8 mouse cellular contexts compared by ENCODE assay signal in genomic region chr10:6980236-6980635, GRCm38 (mm10).
DNase-seq lines count a peak whose midpoint lies in the region; ATAC-seq and TF ChIP-seq lines count a peak whose summit lies in the region.

No protein-coding gene starts in this region.

- H3K4me1 ChIP-seq in intestine, embryonic 14.5 days (replicated peaks; ENCODE audit: control insufficient read depth, insufficient read depth, low read length) = no peaks in the 10 kb centered on the region; the same call in 1 of the 2 replicates
- no peaks in the 10 kb centered on the region for H3K4me1 ChIP-seq in intestine, embryonic 16.5 days (ENCODE audit: control insufficient read depth, insufficient read depth, low read length)
- H3K4me1 ChIP-seq in forebrain, embryonic 13.5 days = no peaks in the 10 kb centered on the region
- no peaks in the 10 kb centered on the region; the same call in none of the 2 replicates for H3K4me1 ChIP-seq in liver, postnatal 0 days (ENCODE audit: insufficient read depth)

- ATAC-seq in intestine, embryonic 14.5 days (replicated peaks; ENCODE audit: low FRiP score, low TSS enrichment, low read depth) = no peak
- no peak for ATAC-seq in intestine, embryonic 16.5 days
- peak; percentile 75 for ATAC-seq in forebrain, embryonic 13.5 days
- ATAC-seq in liver, postnatal 0 days = no peak

- H3K4me3 ChIP-seq in intestine, embryonic 14.5 days (ENCODE audit: low read depth, low read length) = no peak overlapping the region
- H3K4me3 ChIP-seq in intestine, embryonic 16.5 days (ENCODE audit: low read length) = no peak overlapping the region; the same call in 1 of the 2 replicates
- peak overlapping the region; percentile 22 for H3K4me3 ChIP-seq in forebrain, embryonic 13.5 days
- peak overlapping the region; percentile 22; the same call in 1 of the 2 replicates for H3K4me3 ChIP-seq in liver, postnatal 0 days (ENCODE audit: low read depth, low read length)

- no peak for TF ChIP-seq CTCF in liver, postnatal 0 days (IDR thresholded peaks at IDR 0.05; ENCODE audit: low read depth)

- no peak for DNase-seq in intestine, embryonic 14.5 days (ENCODE audit: low spot score)
- DNase-seq in T-cell, adult 2 months (ENCODE audit: low spot score) = peak; percentile 57
- DNase-seq in liver, postnatal 0 days = no peak
- DNase-seq in testis, postnatal 14 days (ENCODE audit: low spot score) = no peak
- no peak for DNase-seq in kidney, adult 8-10 months
- no peak for DNase-seq in frontal cortex, postnatal 25 days (ENCODE audit: low spot score in 2 of 2)

- H3K36me3 ChIP-seq in intestine, embryonic 14.5 days (ENCODE audit: control insufficient read depth, insufficient read depth, low read length) = no peaks in the 10 kb centered on the region
- no peaks in the 10 kb centered on the region for H3K36me3 ChIP-seq in intestine, embryonic 16.5 days (ENCODE audit: control insufficient read depth, insufficient read depth, low read length)
- H3K36me3 ChIP-seq in forebrain, embryonic 13.5 days (ENCODE audit: poor library complexity, severe bottlenecking) = no peaks in the 10 kb centered on the region
- no peaks in the 10 kb centered on the region for H3K36me3 ChIP-seq in liver, postnatal 0 days (replicated peaks; ENCODE audit: insufficient read depth, low read length)

- peak overlapping the region; percentile 40 for H3K4me2 ChIP-seq in intestine, embryonic 14.5 days (ENCODE audit: low read length)
- no peak overlapping the region for H3K4me2 ChIP-seq in intestine, embryonic 16.5 days (ENCODE audit: low read depth, low read length)
- peak overlapping the region; percentile 51 for H3K4me2 ChIP-seq in forebrain, embryonic 13.5 days
- peak overlapping the region; percentile 52 for H3K4me2 ChIP-seq in liver, postnatal 0 days (ENCODE audit: low read depth, low read length)

- 23% methylated on average over 6 of the region's 6 CpGs for WGBS in intestine, embryonic 14.5 days
- 23% methylated on average over 6 of the region's 6 CpGs for WGBS in intestine, embryonic 16.5 days
- 6% methylated on average over 6 of the region's 6 CpGs for whole genome bisulfite sequencing in forebrain, embryonic 13.5 days
- 15% methylated on average over 6 of the region's 6 CpGs for WGBS in liver, postnatal 0 days (ENCODE audit: insufficient replicate concordance)

- H3K27ac ChIP-seq in intestine, embryonic 14.5 days (ENCODE audit: low read depth) = no peak overlapping the region
- H3K27ac ChIP-seq in intestine, embryonic 16.5 days (ENCODE audit: low read length) = no peak overlapping the region
- H3K27ac ChIP-seq in forebrain, embryonic 13.5 days = peak overlapping the region; percentile 54; the same call in 1 of the 2 replicates
- no peak overlapping the region; the same call in 1 of the 2 replicates for H3K27ac ChIP-seq in liver, postnatal 0 days (ENCODE audit: low read depth)

- H3K9me3 ChIP-seq in intestine, embryonic 14.5 days (ENCODE audit: control insufficient read depth, low read length) = no peaks in the 10 kb centered on the region
- H3K9me3 ChIP-seq in intestine, embryonic 16.5 days (ENCODE audit: control insufficient read depth, low read length) = no peaks in the 10 kb centered on the region
- H3K9me3 ChIP-seq in forebrain, embryonic 13.5 days (replicated peaks) = no peaks in the 10 kb centered on the region
- no peaks in the 10 kb centered on the region for H3K9me3 ChIP-seq in liver, postnatal 0 days (ENCODE audit: low read length)

- no peak for TF ChIP-seq EP300 in liver, postnatal 0 days (IDR thresholded peaks at IDR 0.05; ENCODE audit: low read depth)

- no peaks in the 10 kb centered on the region for H3K27me3 ChIP-seq in intestine, embryonic 14.5 days (replicated peaks; ENCODE audit: control insufficient read depth, insufficient read depth, low read length)
- H3K27me3 ChIP-seq in intestine, embryonic 16.5 days (replicated peaks; ENCODE audit: control insufficient read depth, insufficient read depth, low read length) = no peaks in the 10 kb centered on the region
- H3K27me3 ChIP-seq in forebrain, embryonic 13.5 days = no peaks in the 10 kb centered on the region
- H3K27me3 ChIP-seq in liver, postnatal 0 days (ENCODE audit: insufficient read depth, low read length) = no peaks in the 10 kb centered on the region

- H3K9ac ChIP-seq in intestine, embryonic 14.5 days (ENCODE audit: low read length) = no peak overlapping the region
- no peak overlapping the region for H3K9ac ChIP-seq in intestine, embryonic 16.5 days (ENCODE audit: low read depth, low read length)
- H3K9ac ChIP-seq in forebrain, embryonic 13.5 days = no peak overlapping the region; the same call in 1 of the 2 replicates
- H3K9ac ChIP-seq in liver, postnatal 0 days (replicated peaks) = no peak overlapping the region

Comparison
In these comparisons a context has a peak if more than half of its experiments do, and no peak if none do; other contexts are left out.
1. H3K4me3 ChIP-seq: peak in forebrain, embryonic 13.5 days (single experiment) and liver, postnatal 0 days (single experiment); none in intestine, embryonic 14.5 days (single experiment) and intestine, embryonic 16.5 days (single experiment).